Mouse (Mus musculus) urinary bladder, postnatal 4 days (tissue): Measurements from ENCODE around the gene Sec31a.

Experiments
- DNase-seq, 2 experiments: peaks; one replicate each; pipeline ENCODE4 v3.0.0; 2021 to 2022; ENCODE audit warnings: low spot score in 2 of 2

Gene Sec31a

GRCm38 (mm10) chr5:100408485-100408884 is 7.5 kb downstream of the Sec31a start:
- DNase-seq, result no peak

- no peak for DNase-seq
Measured at GRCm38 (mm10) chr5:100396753-100397152, 19.3 kb downstream of the Sec31a start.

- no peak for DNase-seq
Measured at GRCm38 (mm10) chr5:100393681-100394080, 22.4 kb downstream of the Sec31a start.

GRCm38 (mm10) chr5:100392436-100392955 is 23.5 kb downstream of the Sec31a start:
- no peak for DNase-seq

GRCm38 (mm10) chr5:100383782-100384510 is 32.1 kb downstream of the Sec31a start:
- DNase-seq, result no peak

- no peak for DNase-seq
Measured at GRCm38 (mm10) chr5:100381094-100381493, 34.9 kb downstream of the Sec31a start.

GRCm38 (mm10) chr5:100380277-100380676 is 35.8 kb downstream of the Sec31a start:
- DNase-seq, result no peak

GRCm38 (mm10) chr5:100378981-100379380 is 37.1 kb downstream of the Sec31a start:
- no peak for DNase-seq

- DNase-seq, result no peak
Measured at GRCm38 (mm10) chr5:100378211-100378610, 37.8 kb downstream of the Sec31a start.

GRCm38 (mm10) chr5:100377376-100377775 is 38.7 kb downstream of the Sec31a start:
- DNase-seq, result no peak

- no peak for DNase-seq
Measured at GRCm38 (mm10) chr5:100374703-100375102, 41.3 kb downstream of the Sec31a start.

GRCm38 (mm10) chr5:100373952-100374351 is 42.1 kb downstream of the Sec31a start:
- peak in 1 of 2 experiments; percentile 26 for DNase-seq

GRCm38 (mm10) chr5:100370919-100371318 is 45.1 kb downstream of the Sec31a start:
- no peak for DNase-seq

- DNase-seq, result no peak
Measured at GRCm38 (mm10) chr5:100369825-100370459, 46.1 kb downstream of the Sec31a start.

GRCm38 (mm10) chr5:100369093-100369492 is 46.9 kb downstream of the Sec31a start:
- no peak for DNase-seq

- DNase-seq, result no peak
Measured at GRCm38 (mm10) chr5:100368527-100368926, 47.5 kb downstream of the Sec31a start.

- DNase-seq, result no peak
Measured at GRCm38 (mm10) chr5:100367051-100367450, 49.0 kb downstream of the Sec31a start.

- DNase-seq, result no peak
Measured at GRCm38 (mm10) chr5:100360296-100360695, 55.7 kb downstream of the Sec31a start.

GRCm38 (mm10) chr5:100358334-100358733 is 57.7 kb downstream of the Sec31a start:
- no peak for DNase-seq

- no peak for DNase-seq
Measured at GRCm38 (mm10) chr5:100354644-100355043, 61.4 kb downstream of the Sec31a start.

- no peak for DNase-seq
Measured at GRCm38 (mm10) chr5:100352986-100353848, 62.8 kb downstream of the Sec31a start.

GRCm38 (mm10) chr5:100350907-100351456 is 65.1 kb downstream of the Sec31a start:
- no peak for DNase-seq
